Mouse (Mus musculus): ENCODE measurements at regions not wholly inside any gene's neighbourhood (a gene's known extent, or its start where the extent isn't known, plus 50 kb on each side); places are given as distances from the start of the nearest gene placed in this dataset.

DNA sequence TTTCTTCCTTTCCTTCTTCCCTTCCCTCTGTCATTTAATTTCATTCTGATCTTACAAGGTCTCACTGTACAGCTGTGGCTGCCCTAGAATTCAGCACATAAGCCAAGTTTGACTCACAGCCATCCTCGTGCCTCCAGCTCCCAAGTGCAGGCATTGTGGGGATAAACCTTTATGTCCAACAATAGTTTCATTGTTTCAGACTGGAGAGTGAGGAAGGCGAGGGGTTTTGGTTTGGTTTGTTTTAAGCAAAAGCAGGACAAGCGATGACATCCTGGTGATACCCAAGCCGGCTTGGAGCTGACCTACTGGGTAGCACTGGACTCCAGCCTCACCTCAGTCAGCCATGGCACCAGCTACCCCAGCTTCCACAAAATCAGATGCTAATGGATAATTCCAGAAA is 1603.5 kb upstream of the Gulo start:
- Histone ChIP-seq H3K4me3 (ENCODE audit: insufficient read depth, low read depth, low read length) (no peak overlapping the region), H3K4me1 (ENCODE audit: control insufficient read depth, insufficient read depth, low read length) (peaks cover 6% of the 10 kb centered on the region; the same call in 1 of the 2 replicates), H3K27ac (ENCODE audit: insufficient read depth, low read depth, low read length) (no peak overlapping the region)
- TF ChIP-seq CTCF (IDR thresholded peaks at IDR 0.05; ENCODE audit: insufficient read depth, low read depth, low read length), result no peak
- no peak for TF ChIP-seq POLR2A (IDR thresholded peaks at IDR 0.05; ENCODE audit: insufficient read depth, low read depth, low read length)
- WGBS, result 40% methylated on average over 4 of the region's 4 CpGs

DNA sequence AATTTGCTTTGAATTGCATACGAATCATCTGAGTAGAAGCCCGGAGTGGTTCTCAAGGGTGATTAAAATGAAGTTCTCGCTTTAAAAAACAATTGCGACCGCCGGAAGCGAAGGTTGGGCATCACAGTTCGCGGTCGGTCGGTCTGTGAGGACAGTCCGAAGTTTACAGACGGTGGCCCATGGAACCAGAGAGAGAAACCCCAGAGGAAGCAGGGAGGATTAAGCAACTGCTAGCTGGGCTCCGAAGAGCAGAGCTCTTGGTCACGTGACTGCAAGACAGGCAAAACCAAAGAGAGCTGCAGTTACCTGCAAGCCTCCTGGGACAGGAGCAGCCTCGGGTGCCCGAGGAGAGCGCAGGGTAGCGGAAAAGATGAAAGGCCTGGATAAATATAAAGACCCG is 1599.3 kb upstream of the Gulo start:
- no peak overlapping the region for H3K4me3 ChIP-seq (ENCODE audit: insufficient read depth, low read depth, low read length)
- H3K27ac ChIP-seq (ENCODE audit: insufficient read depth, low read depth, low read length), result no peak overlapping the region
- TF ChIP-seq POLR2A (IDR thresholded peaks at IDR 0.05; ENCODE audit: insufficient read depth, low read depth, low read length), result no peak
- 25% methylated on average over 20 of the region's 20 CpGs for WGBS
- peaks cover 6% of the 10 kb centered on the region; the same call in 1 of the 2 replicates for H3K4me1 ChIP-seq (ENCODE audit: control insufficient read depth, insufficient read depth, low read length)

DNA sequence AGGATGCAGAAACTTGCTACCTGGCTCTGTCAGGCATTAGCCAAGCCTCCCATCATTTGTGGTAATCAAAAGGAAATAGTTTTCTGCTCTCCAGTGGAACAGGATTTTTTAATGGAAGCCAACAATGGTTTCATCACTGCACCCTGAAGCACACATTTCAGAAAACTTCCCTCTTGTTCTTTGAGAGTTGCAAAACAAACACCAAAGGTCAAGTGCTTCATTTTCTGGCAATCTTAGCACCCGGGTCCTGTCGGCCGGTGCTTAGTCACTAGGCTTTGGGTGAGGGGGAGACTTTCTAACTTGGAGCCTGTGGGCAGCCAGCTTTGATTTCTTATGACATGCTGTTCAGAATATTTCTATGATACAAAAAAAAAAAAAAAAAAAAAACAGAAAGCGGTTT is 1594.0 kb upstream of the Gulo start:
- Histone ChIP-seq H3K27ac (ENCODE audit: insufficient read depth, low read depth, low read length) (no peak overlapping the region), H3K4me3 (ENCODE audit: insufficient read depth, low read depth, low read length) (no peak overlapping the region), H3K4me1 (ENCODE audit: control insufficient read depth, insufficient read depth, low read length) (0 out of 2 replicates have a peak, but pooled peaks cover under 1% of the 10 kb centered on the region)
- no peak for TF ChIP-seq POLR2A (IDR thresholded peaks at IDR 0.05; ENCODE audit: insufficient read depth, low read depth, low read length)
- no peak for TF ChIP-seq CTCF (IDR thresholded peaks at IDR 0.05; ENCODE audit: insufficient read depth, low read depth, low read length)
- 84% methylated on average over 4 of the region's 4 CpGs for WGBS

DNA sequence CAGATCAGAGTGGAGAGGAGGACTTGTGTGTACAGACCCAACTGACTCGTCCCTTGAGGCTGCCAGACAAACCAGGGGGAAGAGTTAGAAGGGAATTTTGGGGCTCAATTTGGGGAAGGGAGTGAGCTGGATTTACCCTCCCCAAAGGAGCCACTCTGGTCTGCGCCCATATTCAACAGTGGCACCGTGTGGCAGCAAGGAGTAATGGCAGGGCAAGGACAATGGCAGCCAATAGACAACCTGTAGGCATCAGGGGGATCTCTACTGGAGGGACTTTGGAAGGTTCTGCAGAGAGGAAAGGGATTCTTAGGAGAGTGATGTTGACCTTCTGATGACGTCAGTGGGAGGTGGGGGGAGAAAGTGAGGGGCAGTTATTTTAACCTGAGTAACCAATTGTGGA is 1590.7 kb upstream of the Gulo start:
- Histone ChIP-seq H3K27ac (ENCODE audit: insufficient read depth, low read depth, low read length) (no peak overlapping the region), H3K4me1 (ENCODE audit: control insufficient read depth, insufficient read depth, low read length) (no peaks in the 10 kb centered on the region), H3K4me3 (ENCODE audit: insufficient read depth, low read depth, low read length) (no peak overlapping the region)
- 19% methylated on average over 4 of the region's 4 CpGs for WGBS
- TF ChIP-seq CTCF (IDR thresholded peaks at IDR 0.05; ENCODE audit: insufficient read depth, low read depth, low read length) (peak; percentile 55; the same call in 1 of the 2 replicates), POLR2A (IDR thresholded peaks at IDR 0.05; ENCODE audit: insufficient read depth, low read depth, low read length) (no peak)

DNA sequence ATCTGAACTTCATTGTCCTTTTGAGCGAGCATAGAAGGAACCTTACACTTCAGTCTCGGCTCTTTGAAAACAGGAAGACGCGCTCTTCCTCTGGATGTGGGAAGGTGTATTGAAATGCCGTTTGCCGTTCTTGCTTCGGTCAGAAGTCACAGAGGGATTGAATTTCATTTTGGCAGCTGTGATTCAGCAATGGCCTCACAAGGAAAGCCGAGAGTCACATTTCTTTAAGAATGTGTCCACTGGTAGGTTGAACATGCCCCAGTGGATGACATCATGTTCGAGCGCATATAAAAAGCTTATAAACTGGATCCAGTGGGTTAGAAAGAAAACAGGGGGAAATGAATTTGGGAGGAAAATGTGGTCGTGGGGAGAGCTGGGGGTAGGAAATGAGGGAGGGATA is 1579.6 kb upstream of the Gulo start:
- no peak overlapping the region for H3K27ac ChIP-seq (ENCODE audit: insufficient read depth, low read depth, low read length)
- 85% methylated on average over 11 of the region's 11 CpGs for WGBS

DNA sequence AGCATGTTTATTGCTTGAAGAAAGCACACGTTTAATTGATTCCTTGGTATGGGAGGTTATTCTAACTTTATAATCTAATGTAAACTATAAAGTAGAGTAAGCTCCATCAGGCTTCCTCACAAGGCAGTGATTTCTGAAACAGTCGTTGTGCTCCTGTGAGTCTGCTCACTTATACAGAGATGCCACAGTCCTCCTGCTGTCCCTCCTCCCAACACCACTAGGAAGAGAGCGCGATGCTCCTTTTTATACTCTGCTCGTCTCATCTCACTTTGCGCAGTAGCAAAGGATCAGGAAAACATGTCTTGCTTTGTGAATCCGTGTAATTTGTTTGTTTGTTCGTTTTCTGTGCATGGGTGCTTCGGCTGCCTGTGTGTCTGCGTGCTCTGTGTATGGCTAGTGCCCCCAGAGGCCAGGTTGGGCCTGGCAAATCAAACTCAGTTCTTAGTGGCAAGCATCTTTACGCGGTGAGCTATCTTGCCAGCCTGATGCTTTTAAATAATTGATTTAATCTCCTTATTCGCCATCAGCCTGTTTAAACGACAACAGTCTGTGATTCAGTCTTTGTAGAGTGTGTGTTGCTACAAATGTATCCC is 1575.5 kb upstream of the Gulo start:
- 41% methylated on average over 14 of the region's 14 CpGs for WGBS
- Histone ChIP-seq H3K4me1 (ENCODE audit: control insufficient read depth, insufficient read depth, low read length) (no peaks in the 10 kb centered on the region), H3K27ac (ENCODE audit: insufficient read depth, low read depth, low read length) (no peak overlapping the region), H3K4me3 (ENCODE audit: insufficient read depth, low read depth, low read length) (no peak overlapping the region)
- TF ChIP-seq POLR2A (IDR thresholded peaks at IDR 0.05; ENCODE audit: insufficient read depth, low read depth, low read length) (no peak), CTCF (IDR thresholded peaks at IDR 0.05; ENCODE audit: insufficient read depth, low read depth, low read length) (0 out of 2 replicates have a peak, but pooled peaks have one; percentile 26)

More for the DNA sequence above, 1579.6 kb upstream of the Gulo start:
- Histone ChIP-seq H3K4me1 (ENCODE audit: control insufficient read depth, insufficient read depth, low read length) (no peaks in the 10 kb centered on the region), H3K4me3 (ENCODE audit: insufficient read depth, low read depth, low read length) (no peak overlapping the region)
- TF ChIP-seq CTCF (IDR thresholded peaks at IDR 0.05; ENCODE audit: insufficient read depth, low read depth, low read length) (no peak), POLR2A (IDR thresholded peaks at IDR 0.05; ENCODE audit: insufficient read depth, low read depth, low read length) (no peak)

DNA sequence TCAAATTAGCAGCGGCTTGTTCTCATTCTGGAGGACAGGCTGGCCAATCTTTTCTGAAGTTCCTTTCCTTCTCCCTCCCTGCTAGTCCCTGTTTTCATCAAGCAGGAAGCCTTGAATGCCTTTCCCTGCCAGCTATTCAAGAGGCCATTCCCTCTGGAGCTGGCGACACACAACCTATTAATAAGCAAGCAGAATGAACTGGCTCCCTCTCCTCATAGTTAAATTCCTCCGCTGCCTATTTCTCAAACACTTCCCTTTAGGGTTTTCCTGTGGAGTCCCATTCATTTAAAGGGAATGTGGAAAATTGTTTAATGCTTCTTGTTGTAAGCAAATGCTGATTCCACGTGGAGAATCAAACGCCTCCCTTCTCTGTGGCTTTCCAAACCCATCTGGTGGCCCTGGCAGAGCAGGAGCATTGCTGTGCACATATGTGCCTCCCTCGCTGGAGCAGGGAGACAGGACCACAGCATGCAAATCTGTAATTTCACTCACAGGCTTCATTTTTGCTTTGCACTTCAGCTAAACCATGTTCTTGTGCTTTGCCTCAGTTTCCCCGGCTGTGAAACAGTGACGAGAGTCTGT is 1573.3 kb upstream of the Gulo start:
- no peaks in the 10 kb centered on the region for H3K4me1 ChIP-seq (ENCODE audit: control insufficient read depth, insufficient read depth, low read length)
- WGBS, result 42% methylated on average over 8 of the region's 8 CpGs
- no peak overlapping the region for H3K27ac ChIP-seq (ENCODE audit: insufficient read depth, low read depth, low read length)
- no peak overlapping the region for H3K4me3 ChIP-seq (ENCODE audit: insufficient read depth, low read depth, low read length)
- no peak for TF ChIP-seq POLR2A (IDR thresholded peaks at IDR 0.05; ENCODE audit: insufficient read depth, low read depth, low read length)
- no peak for TF ChIP-seq CTCF (IDR thresholded peaks at IDR 0.05; ENCODE audit: insufficient read depth, low read depth, low read length)

DNA sequence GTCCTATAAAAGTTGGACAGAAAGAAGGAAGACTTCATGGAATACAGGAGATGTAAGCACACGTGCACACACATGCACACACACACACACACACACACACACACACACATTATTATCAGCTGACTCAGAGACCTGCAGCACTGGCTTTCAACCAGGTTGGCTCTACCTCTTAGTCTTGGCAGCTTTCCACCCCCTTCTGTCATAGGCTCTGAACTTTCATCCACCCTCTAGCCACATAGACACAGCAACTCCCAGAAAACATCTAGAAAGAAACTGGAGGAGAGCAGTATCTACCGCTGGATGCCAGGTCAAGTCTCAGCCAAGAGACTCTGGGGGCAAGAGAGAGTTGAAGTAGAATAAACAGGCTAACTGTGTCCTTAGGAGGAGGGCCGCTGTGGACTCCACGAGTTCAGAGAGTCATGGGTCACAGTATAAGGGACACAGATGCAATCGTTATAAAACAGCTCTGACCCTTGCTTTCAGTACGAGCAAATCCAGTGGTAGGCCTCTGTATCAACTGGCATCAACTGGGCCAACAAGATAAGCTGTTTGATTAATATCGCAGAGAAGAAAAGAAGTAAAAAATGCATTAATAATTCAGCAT is 1565.4 kb upstream of the Gulo start:
- 90% methylated on average over 7 of the region's 7 CpGs for WGBS
- H3K4me1 ChIP-seq (ENCODE audit: control insufficient read depth, insufficient read depth, low read length), result peaks cover 3% of the 10 kb centered on the region; the same call in 1 of the 2 replicates
- H3K27ac ChIP-seq (ENCODE audit: insufficient read depth, low read depth, low read length), result no peak overlapping the region
- H3K4me3 ChIP-seq (ENCODE audit: insufficient read depth, low read depth, low read length), result no peak overlapping the region
- TF ChIP-seq POLR2A (IDR thresholded peaks at IDR 0.05; ENCODE audit: insufficient read depth, low read depth, low read length), result no peak
- no peak for TF ChIP-seq CTCF (IDR thresholded peaks at IDR 0.05; ENCODE audit: insufficient read depth, low read depth, low read length)

DNA sequence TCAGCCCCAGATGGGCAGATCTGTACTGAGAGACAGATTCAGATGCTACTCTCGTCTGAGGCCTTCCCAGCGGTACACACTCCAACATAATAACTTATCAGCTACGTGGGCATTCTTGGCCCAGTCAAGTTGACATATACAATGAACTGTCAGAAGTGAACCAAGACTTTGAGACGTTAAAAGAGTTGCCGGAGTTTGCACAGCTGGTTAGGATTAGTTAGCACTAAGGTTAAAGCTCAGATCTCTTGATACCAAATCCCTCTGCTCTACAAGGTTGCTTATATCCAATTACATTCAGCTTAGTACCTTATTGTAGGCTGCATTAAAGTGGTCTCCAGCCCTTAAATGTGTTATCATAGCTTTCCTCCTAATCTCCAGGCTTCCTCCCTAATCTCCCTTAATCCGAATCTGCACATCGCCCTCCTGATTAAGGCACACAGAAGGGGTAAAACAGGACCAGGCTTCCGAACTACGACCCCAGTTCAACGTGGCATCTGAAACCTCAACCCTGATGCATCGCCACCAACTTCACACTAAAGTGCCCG is 1564.5 kb upstream of the Gulo start:
- 87% methylated on average over 12 of the region's 12 CpGs for WGBS
- H3K4me3 ChIP-seq (ENCODE audit: insufficient read depth, low read depth, low read length), result no peak overlapping the region
- TF ChIP-seq POLR2A (IDR thresholded peaks at IDR 0.05; ENCODE audit: insufficient read depth, low read depth, low read length) (no peak), CTCF (IDR thresholded peaks at IDR 0.05; ENCODE audit: insufficient read depth, low read depth, low read length) (no peak)
- peaks cover 3% of the 10 kb centered on the region; the same call in 1 of the 2 replicates for H3K4me1 ChIP-seq (ENCODE audit: control insufficient read depth, insufficient read depth, low read length)
- no peak overlapping the region for H3K27ac ChIP-seq (ENCODE audit: insufficient read depth, low read depth, low read length)

Data from olfactory bulb, adult 2 months (tissue).